Mouse (Mus musculus) MEL (cell line): Measurements from ENCODE around the gene Slc35e2. TPM values are rescaled to one million over a fixed set of nuclear protein-coding genes. Genes with fewer than 3 reads are reported as not detected.
A peak's percentile ranks its signal among the peaks of the same experiment; 100 is the strongest.

Experiments used
- DNase-seq: peaks from one replicate; pipeline ENCODE4 v3.0.0; 2011; ENCODE audit warnings: low read depth, low spot score
- H3K27ac ChIP-seq: 2 replicates; pipeline ENCODE4 v1.5.1; 2012; ENCODE audit warnings: low read depth, mild to moderate bottlenecking, control low read depth, low read length, moderate library complexity; ENCODE audit not compliant: control insufficient read depth
- H3K27me3 ChIP-seq, 2 experiments: fragments of 150-350 bp in 1 of 2; sonication (generic) in 1 of 2; 2 replicates each; pipeline ENCODE4 v1.6.1; 2012; ENCODE audit warnings: low read length in 2 of 2, mild to moderate bottlenecking in 2 of 2, improper control_type of control experiment in 1 of 2, moderate library complexity in 1 of 2; ENCODE audit not compliant: insufficient read depth in 2 of 2, control insufficient read depth in 1 of 2
- H3K36me3 ChIP-seq, 2 experiments: 2 replicates each; pipeline ENCODE4 v1.6.1; 2012 to 2014; ENCODE audit warnings: low read length in 2 of 2, improper control_type of control experiment in 1 of 2, inconsistent platforms in 1 of 2, mild to moderate bottlenecking in 1 of 2; ENCODE audit not compliant: insufficient read depth in 2 of 2, control insufficient read depth in 1 of 2
- H3K4me1 ChIP-seq, 2 experiments: fragments of 150-350 bp in 1 of 2; sonication (generic) in 1 of 2; 2 replicates each; pipeline ENCODE4 v1.6.1; 2012; ENCODE audit warnings: low read length in 2 of 2, improper control_type of control experiment in 1 of 2, mild to moderate bottlenecking in 1 of 2; ENCODE audit not compliant: insufficient read depth in 2 of 2, control insufficient read depth in 1 of 2
- H3K4me3 ChIP-seq, 2 experiments: fragments of 150-350 bp in 1 of 2; sonication (generic) in 1 of 2; 2 replicates each; pipeline ENCODE4 v1.5.1; 2012; ENCODE audit warnings: low read depth in 2 of 2, low read length in 2 of 2, mild to moderate bottlenecking in 2 of 2, moderate library complexity in 2 of 2, control low read depth in 1 of 2, improper control_type of control experiment in 1 of 2; ENCODE audit not compliant: control insufficient read depth in 1 of 2, insufficient read depth in 1 of 2
- H3K79me2 ChIP-seq: 2 replicates; pipeline ENCODE4 v1.6.1; 2012; ENCODE audit warnings: mild to moderate bottlenecking, low read length, moderate library complexity; ENCODE audit not compliant: control insufficient read depth, poor library complexity, insufficient read depth
- H3K9ac ChIP-seq: 2 replicates; pipeline ENCODE4 v1.6.1; 2012; ENCODE audit warnings: low read depth, mild to moderate bottlenecking, control low read depth, low read length, moderate library complexity; ENCODE audit not compliant: control insufficient read depth, poor library complexity, severe bottlenecking
- H3K9me3 ChIP-seq: fragments of 150-350 bp; sonication (generic); replicated peaks from 2 replicates; pipeline ENCODE4 v1.6.1; 2012; ENCODE audit warnings: mild to moderate bottlenecking, low read length, improper control_type of control experiment, moderate library complexity; ENCODE audit not compliant: insufficient read depth
- BHLHE40 ChIP-seq: IDR thresholded peaks from 2 replicates; pipeline ENCODE4 v1.6.1; 2012; ENCODE audit warnings: low read depth, mild to moderate bottlenecking, inconsistent platforms, low read length, improper control_type of control experiment, borderline replicate concordance
- CHD1 ChIP-seq: IDR thresholded peaks from 2 replicates; pipeline ENCODE4 v1.6.1; 2012; ENCODE audit warnings: low read depth, mild to moderate bottlenecking, inconsistent platforms, low read length, improper control_type of control experiment
- CTCF ChIP-seq, 3 experiments: IDR thresholded peaks in 2 of 3; conservative IDR thresholded peaks in 1 of 3; 2 replicates each; pipeline ENCODE4 v1.5.1; 2011 to 2012; ENCODE audit warnings: low read length in 3 of 3, low read depth in 2 of 3, mild to moderate bottlenecking in 2 of 3, improper control_type of control experiment in 1 of 3, inconsistent platforms in 1 of 3, mixed read lengths in 1 of 3, moderate library complexity in 1 of 3; ENCODE audit not compliant: control insufficient read depth in 1 of 3, insufficient read depth in 1 of 3, poor library complexity in 1 of 3, severe bottlenecking in 1 of 3
- ELF1 ChIP-seq: IDR thresholded peaks from 2 replicates; pipeline ENCODE4 v1.6.1; 2014; ENCODE audit warnings: low read depth, mild to moderate bottlenecking, inconsistent platforms, low read length, improper control_type of control experiment, moderate library complexity
- EP300 ChIP-seq, 2 experiments: IDR thresholded peaks; 2 replicates each; pipeline ENCODE4 v1.6.1; 2011; ENCODE audit warnings: improper control_type of control experiment in 2 of 2, low read length in 2 of 2, low read depth in 1 of 2, mild to moderate bottlenecking in 1 of 2
- ETS1 ChIP-seq: IDR thresholded peaks from 2 replicates; pipeline ENCODE4 v1.6.1; 2012; ENCODE audit warnings: low read depth, mild to moderate bottlenecking, inconsistent platforms, low read length, improper control_type of control experiment, moderate library complexity
- GABPA ChIP-seq: IDR thresholded peaks from 2 replicates; pipeline ENCODE4 v1.6.1; 2012; ENCODE audit warnings: low read depth, mild to moderate bottlenecking, inconsistent platforms, low read length, improper control_type of control experiment, moderate library complexity
- GATA1 ChIP-seq: IDR thresholded peaks from 2 replicates; pipeline ENCODE4 v1.6.1; 2011; ENCODE audit warnings: low read depth, low read length, improper control_type of control experiment
- HCFC1 ChIP-seq: IDR thresholded peaks from 2 replicates; pipeline ENCODE4 v1.6.1; 2012; ENCODE audit warnings: low read depth, mild to moderate bottlenecking, inconsistent platforms, low read length, improper control_type of control experiment, moderate library complexity
- JUND ChIP-seq: IDR thresholded peaks from 2 replicates; pipeline ENCODE4 v1.6.1; 2011; ENCODE audit warnings: low read depth, mild to moderate bottlenecking, improper control_type of control experiment, low read length
- KAT2A ChIP-seq: conservative IDR thresholded peaks from 2 replicates; pipeline ENCODE4 v1.6.1; 2012; ENCODE audit warnings: low read depth, low read length, improper control_type of control experiment, inconsistent platforms
- MAFK ChIP-seq: IDR thresholded peaks from 2 replicates; pipeline ENCODE4 v1.6.1; 2011; ENCODE audit warnings: low read depth, mild to moderate bottlenecking, low read length, improper control_type of control experiment, borderline replicate concordance
- MAX ChIP-seq: IDR thresholded peaks from 2 replicates; pipeline ENCODE4 v1.6.1; 2011; ENCODE audit warnings: low read length, improper control_type of control experiment
- MAZ ChIP-seq: IDR thresholded peaks from 2 replicates; pipeline ENCODE4 v1.6.1; 2012; ENCODE audit warnings: low read depth, mild to moderate bottlenecking, inconsistent platforms, low read length, improper control_type of control experiment
- MEF2A ChIP-seq: IDR thresholded peaks from 2 replicates; pipeline ENCODE4 v1.6.1; 2014; ENCODE audit warnings: low read depth, mild to moderate bottlenecking, inconsistent platforms, low read length, improper control_type of control experiment; ENCODE audit not compliant: poor library complexity, insufficient replicate concordance, severe bottlenecking; ENCODE audit errors: extremely low read depth
- MXI1 ChIP-seq: IDR thresholded peaks from 2 replicates; pipeline ENCODE4 v1.6.1; 2011; ENCODE audit warnings: mild to moderate bottlenecking, low read depth, low read length, improper control_type of control experiment
- MYC ChIP-seq: IDR thresholded peaks from 2 replicates; pipeline ENCODE4 v1.6.1; 2011; ENCODE audit warnings: low read depth, mild to moderate bottlenecking, low read length, improper control_type of control experiment, moderate library complexity
- NRF1 ChIP-seq: IDR thresholded peaks from 2 replicates; pipeline ENCODE4 v1.6.1; 2014; ENCODE audit warnings: low read depth, mild to moderate bottlenecking, inconsistent platforms, low read length, improper control_type of control experiment, moderate library complexity; ENCODE audit not compliant: poor library complexity, insufficient read depth, severe bottlenecking
- POLR2A ChIP-seq, 2 experiments: IDR thresholded peaks; 2 replicates each; pipeline ENCODE4 v1.6.1; 2011 to 2012; ENCODE audit warnings: low read length in 2 of 2, mild to moderate bottlenecking in 2 of 2, control low read depth in 1 of 2, improper control_type of control experiment in 1 of 2, low read depth in 1 of 2, moderate library complexity in 1 of 2; ENCODE audit not compliant: control insufficient read depth in 1 of 2, insufficient read depth in 1 of 2, poor library complexity in 1 of 2
- POLR2AphosphoS2 ChIP-seq: IDR thresholded peaks from 2 replicates; pipeline ENCODE4 v1.6.1; 2011; ENCODE audit warnings: low read length, improper control_type of control experiment
- POLR2AphosphoS5 ChIP-seq: IDR thresholded peaks from 2 replicates; pipeline ENCODE4 v1.6.1; 2012; ENCODE audit warnings: low read depth, borderline replicate concordance, mild to moderate bottlenecking, inconsistent platforms, low read length, moderate library complexity, mixed read lengths
- RAD21 ChIP-seq: IDR thresholded peaks from 2 replicates; pipeline ENCODE4 v1.6.1; 2011; ENCODE audit warnings: mild to moderate bottlenecking, low read depth, low read length, improper control_type of control experiment
- RCOR1 ChIP-seq: IDR thresholded peaks from 2 replicates; pipeline ENCODE4 v1.6.1; 2012; ENCODE audit warnings: low read depth, mild to moderate bottlenecking, inconsistent platforms, low read length, improper control_type of control experiment
- SIN3A ChIP-seq: IDR thresholded peaks from 2 replicates; pipeline ENCODE4 v1.6.1; 2012; ENCODE audit warnings: low read length, improper control_type of control experiment, inconsistent platforms
- SMC3 ChIP-seq: IDR thresholded peaks from 2 replicates; pipeline ENCODE4 v1.6.1; 2011; ENCODE audit warnings: low read depth, low read length, improper control_type of control experiment
- TAL1 ChIP-seq: IDR thresholded peaks from 2 replicates; pipeline ENCODE4 v1.6.1; 2012; ENCODE audit warnings: mild to moderate bottlenecking, inconsistent platforms, low read length, moderate library complexity, mixed read lengths
- TBP ChIP-seq: IDR thresholded peaks from 2 replicates; pipeline ENCODE4 v1.8.0; 2011; ENCODE audit warnings: low read depth, low read length, improper control_type of control experiment
- TCF12 ChIP-seq: IDR thresholded peaks from 2 replicates; pipeline ENCODE4 v1.6.1; 2014; ENCODE audit warnings: low read depth, mild to moderate bottlenecking, inconsistent platforms, low read length, improper control_type of control experiment, moderate library complexity
- UBTF ChIP-seq: IDR thresholded peaks from 2 replicates; pipeline ENCODE4 v1.6.1; 2012; ENCODE audit warnings: low read depth, mild to moderate bottlenecking, inconsistent platforms, low read length, improper control_type of control experiment, moderate library complexity, borderline replicate concordance; ENCODE audit not compliant: insufficient read depth
- USF1 ChIP-seq: IDR thresholded peaks from 2 replicates; pipeline ENCODE4 v1.6.1; 2014; ENCODE audit warnings: low read depth, mild to moderate bottlenecking, inconsistent platforms, low read length, improper control_type of control experiment, moderate library complexity
- USF2 ChIP-seq, 2 experiments: IDR thresholded peaks; 2 replicates each; pipeline ENCODE4 v1.6.1; 2011 to 2012; ENCODE audit warnings: improper control_type of control experiment in 2 of 2, low read length in 2 of 2, borderline replicate concordance in 1 of 2, inconsistent platforms in 1 of 2, low read depth in 1 of 2, mild to moderate bottlenecking in 1 of 2; ENCODE audit not compliant: insufficient read depth in 1 of 2
- ZC3H11A ChIP-seq: IDR thresholded peaks from 2 replicates; pipeline ENCODE4 v1.6.1; 2012; ENCODE audit warnings: low read depth, mild to moderate bottlenecking, inconsistent platforms, low read length, improper control_type of control experiment
- ZKSCAN1 ChIP-seq: IDR thresholded peaks from 2 replicates; pipeline ENCODE4 v1.6.1; 2012; ENCODE audit warnings: low read depth, mild to moderate bottlenecking, inconsistent platforms, low read length, improper control_type of control experiment, moderate library complexity
- ZMIZ1 ChIP-seq: IDR thresholded peaks from 2 replicates; pipeline ENCODE4 v1.6.1; 2012; ENCODE audit warnings: low read depth, mild to moderate bottlenecking, inconsistent platforms, low read length, improper control_type of control experiment, moderate library complexity
- ZNF384 ChIP-seq: IDR thresholded peaks from 2 replicates; pipeline ENCODE4 v1.6.1; 2012; ENCODE audit warnings: low read depth, mild to moderate bottlenecking, inconsistent platforms, low read length, improper control_type of control experiment
- polyA plus RNA-seq, 2 experiments: library from polyadenylated mRNA; stranded (reverse) in 1 of 2; unstranded in 1 of 2; fragments of >175 nt in 1 of 2; fragments of >200 nt in 1 of 2; gene quantifications; 2 replicates each; pipeline versions ENCODE4 v1.2.1 to v1.2.4; 2012; ENCODE audit warnings: low replicate concordance in 2 of 2, low read depth in 1 of 2; ENCODE audit not compliant: insufficient read length in 2 of 2, insufficient read depth in 1 of 2, missing spikeins in 1 of 2
- total RNA-seq: library from RNA; depleted of rRNA; stranded (reverse); fragments of 300-350 nt; gene quantifications from 2 replicates; pipeline ENCODE4 v1.2.3, GENCODE M21; 2012

The Slc35e2 gene
- total and polyA plus RNA-seq, 3 experiments = 6.4 to 9.9 TPM; not detected in 1

- Histone ChIP-seq H3K79me2 (peaks cover 44% of the 10 kb centered on the region), H3K4me1 (peaks cover 16 to 38% of the 10 kb centered on the region in 2 experiments), H3K4me3 (peak overlapping the region; percentile 89 to 97), H3K27ac (peak overlapping the region; percentile 82), H3K36me3 (peaks cover 3 to 39% of the 10 kb centered on the region in 2 experiments; a peak in 3 of 4 replicates), H3K9me3 (no peaks in the 10 kb centered on the region), H3K27me3 (no peaks in the 10 kb centered on the region), H3K9ac (peak overlapping the region; percentile 98)
- DNase-seq = peak; percentile 99
- TF ChIP-seq ZNF384 = no peak
- TF ChIP-seq USF2 (IDR thresholded peaks at IDR 0.05; ENCODE audit: borderline replicate concordance in 1 of 2, insufficient read depth in 1 of 2, low read depth in 1 of 2, low read length in 2 of 2) = peak in 1 of 2 experiments; percentile 64; a peak in 1 of 4 replicates
- no peak for TF ChIP-seq SMC3
- peak; percentile 86 for TF ChIP-seq MXI1
- TF ChIP-seq GATA1 = no peak
- no peak for TF ChIP-seq EP300 (IDR thresholded peaks at IDR 0.05; ENCODE audit: low read depth in 1 of 2, low read length in 2 of 2)
- TF ChIP-seq KAT2A = peak; percentile 65
- TF ChIP-seq ZMIZ1 = peak; percentile 62
- no peak for TF ChIP-seq JUND
- peak; percentile 89 for TF ChIP-seq NRF1
- no peak for TF ChIP-seq RAD21
- TF ChIP-seq MAX = peak; percentile 89
- TF ChIP-seq ZKSCAN1 = no peak
- no peak; the same call in 1 of the 2 replicates for TF ChIP-seq ETS1
- peak; percentile 94 for TF ChIP-seq USF1
- TF ChIP-seq MAZ = peak; percentile 66
- no peak for TF ChIP-seq TBP
- peak; percentile 76 for TF ChIP-seq POLR2AphosphoS2
- TF ChIP-seq CTCF (IDR thresholded peaks at IDR 0.05 in 2 of 3, conservative IDR thresholded peaks at IDR 0.05 in 1 of 3; ENCODE audit: control insufficient read depth in 1 of 3, insufficient read depth in 1 of 3, low read depth in 2 of 3, low read length in 3 of 3, poor library complexity in 1 of 3, severe bottlenecking in 1 of 3) = peak in 2 of 3 experiments; percentile 25 to 26; a peak in 3 of 6 replicates
- TF ChIP-seq BHLHE40 = peak; percentile 58; the same call in 1 of the 2 replicates
- TF ChIP-seq ELF1 = peak; percentile 13
- peak; percentile 88 for TF ChIP-seq POLR2A (IDR thresholded peaks at IDR 0.05; ENCODE audit: control insufficient read depth in 1 of 2, insufficient read depth in 1 of 2, low read depth in 1 of 2, low read length in 2 of 2, poor library complexity in 1 of 2)
- peak; percentile 82 for TF ChIP-seq HCFC1
- TF ChIP-seq TCF12 = 0 out of 2 replicates have a peak, but pooled peaks have one; percentile 51
- no peak for TF ChIP-seq UBTF
- no peak for TF ChIP-seq MAFK
- no peak for TF ChIP-seq MEF2A
- peak; percentile 70; the same call in 1 of the 2 replicates for TF ChIP-seq MYC
- no peak for TF ChIP-seq RCOR1
- TF ChIP-seq ZC3H11A = no peak
- peak; percentile 69 for TF ChIP-seq SIN3A
- no peak for TF ChIP-seq POLR2AphosphoS5
- TF ChIP-seq TAL1 = no peak
- no peak for TF ChIP-seq CHD1
- TF ChIP-seq GABPA = no peak
Observed at GRCm38 (mm10) chr4:155563400-155564231, 37.6 kb upstream of the Slc35e2 start.
